Mouse (Mus musculus): ENCODE measurements around the gene Pdgfra. TPM values are rescaled to one million over a fixed set of nuclear protein-coding genes. Genes with fewer than 3 reads are reported as not detected.

Pdgfra gene
- 104 TPM for polyA plus RNA-seq (2014; fragmentation: Illumina TruSeq; extraction: RNeasy Lipid Tissue Mini Kit (QIAGEN cat#74804))

DNA sequence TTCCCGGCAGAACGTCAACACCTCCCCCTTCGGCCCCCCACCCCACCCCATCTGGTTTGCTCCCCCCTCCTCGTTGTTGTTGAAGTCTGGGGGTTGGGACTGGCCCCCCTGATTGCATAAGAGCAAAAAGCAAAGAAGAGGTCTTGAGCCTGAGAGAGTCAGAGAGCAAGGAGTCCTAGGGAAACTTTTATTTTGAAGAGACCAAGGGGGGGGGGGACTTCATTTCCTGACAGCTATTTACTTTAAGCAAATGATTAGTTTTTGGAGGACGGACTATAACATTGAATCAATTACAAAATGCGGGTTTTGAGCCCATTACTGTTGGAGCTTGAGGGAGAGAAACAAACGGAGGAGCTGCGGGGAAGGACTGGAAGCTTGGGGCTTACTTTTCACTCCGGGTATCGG, at the start of gene Pdgfra:
Gene Pdgfra (plus strand): TSS at position 272 of the 405 bp plus-strand sequence.

Other genes starting within 250 kb of the Pdgfra start
- 29.2 TPM for gene Chic2, start 107.5 kb upstream of the Pdgfra start, polyA plus RNA-seq (2014; fragmentation: Illumina TruSeq; extraction: RNeasy Lipid Tissue Mini Kit (QIAGEN cat#74804))
- gene Gsx2, start 76.7 kb upstream of the Pdgfra start, polyA plus RNA-seq (2014; fragmentation: Illumina TruSeq; extraction: RNeasy Lipid Tissue Mini Kit (QIAGEN cat#74804)): not detected

Measured in ovary, adult 10 weeks (tissue).